Mouse (Mus musculus) right cerebral cortex, postnatal 4 days (tissue): ENCODE measurements around the gene Zbtb16.

Experiments used
- DNase-seq: peaks from one replicate; pipeline ENCODE4 v3.0.0-alpha.2; 2022

The Zbtb16 gene

GRCm38 (mm10) chr9:48741433-48742077 is 94.5 kb downstream of the Zbtb16 start:
- no peak for DNase-seq

- DNase-seq = no peak
Measured at GRCm38 (mm10) chr9:48740732-48741255, 95.2 kb downstream of the Zbtb16 start.

GRCm38 (mm10) chr9:48740098-48740505 is 95.9 kb downstream of the Zbtb16 start:
- peak; percentile 97 for DNase-seq

GRCm38 (mm10) chr9:48738795-48739476 is 97.1 kb downstream of the Zbtb16 start:
- no peak for DNase-seq

GRCm38 (mm10) chr9:48737911-48738310 is 98.1 kb downstream of the Zbtb16 start:
- no peak for DNase-seq

GRCm38 (mm10) chr9:48737210-48737850 is 98.7 kb downstream of the Zbtb16 start:
- DNase-seq = peak; percentile 47

GRCm38 (mm10) chr9:48736361-48737209 is 99.4 kb downstream of the Zbtb16 start:
- no peak for DNase-seq

- DNase-seq = no peak
Measured at GRCm38 (mm10) chr9:48735466-48736312, 100.3 kb downstream of the Zbtb16 start.

GRCm38 (mm10) chr9:48734725-48735465 is 101.1 kb downstream of the Zbtb16 start:
- no peak for DNase-seq

- DNase-seq = no peak
Measured at GRCm38 (mm10) chr9:48733817-48734544, 102.0 kb downstream of the Zbtb16 start.

- no peak for DNase-seq
Measured at GRCm38 (mm10) chr9:48733083-48733482, 102.9 kb downstream of the Zbtb16 start.

GRCm38 (mm10) chr9:48731651-48732536 is 104.1 kb downstream of the Zbtb16 start:
- DNase-seq = no peak

GRCm38 (mm10) chr9:48730446-48730979 is 105.5 kb downstream of the Zbtb16 start:
- DNase-seq = no peak

GRCm38 (mm10) chr9:48729471-48729870 is 106.6 kb downstream of the Zbtb16 start:
- no peak for DNase-seq

GRCm38 (mm10) chr9:48728731-48729123 is 107.3 kb downstream of the Zbtb16 start:
- DNase-seq = no peak

- DNase-seq = no peak
Measured at GRCm38 (mm10) chr9:48728083-48728730, 107.8 kb downstream of the Zbtb16 start.

GRCm38 (mm10) chr9:48726341-48726740 is 109.7 kb downstream of the Zbtb16 start:
- no peak for DNase-seq

- no peak for DNase-seq
Measured at GRCm38 (mm10) chr9:48725918-48726317, 110.1 kb downstream of the Zbtb16 start.

GRCm38 (mm10) chr9:48725161-48725560 is 110.9 kb downstream of the Zbtb16 start:
- no peak for DNase-seq
